Mouse (Mus musculus) liver, postnatal 0 days (tissue): ENCODE results near the gene Gm20883. TPM values are rescaled to one million over a fixed set of nuclear protein-coding genes. Genes with fewer than 3 reads are reported as not detected.
"Not testable (repeated sequence)": the region's sequence is repeated elsewhere in the genome, so short reads cannot be mapped to it uniquely, and the experiment has no call there.

Experiments
- ATAC-seq: fragments of 200-750 bp; cut with Nextera tagmentation; 2 replicates; pipeline ENCODE4 v1.8.0; 2017; ENCODE audit warnings: mild to moderate bottlenecking, moderate library complexity
- DNase-seq: peaks from one replicate; pipeline ENCODE4 v3.0.0-alpha.2; 2016
- H3K27ac ChIP-seq: fragments of 300-500 bp; sonication (generic); 2 replicates; pipeline ENCODE4 v1.5.1; 2014; ENCODE audit warnings: antibody characterized with exemption, moderate library complexity, mild to moderate bottlenecking, low read depth
- H3K27me3 ChIP-seq: fragments of 300-500 bp; sonication (generic); 2 replicates; pipeline ENCODE4 v1.6.1; 2014; ENCODE audit warnings: low read length, control low read depth, mixed read lengths; ENCODE audit not compliant: insufficient read depth
- H3K36me3 ChIP-seq: fragments of 300-500 bp; sonication (generic); replicated peaks from 2 replicates; pipeline ENCODE4 v1.6.1; 2014; ENCODE audit warnings: mild to moderate bottlenecking, control low read depth, low read length, moderate library complexity, mixed read lengths; ENCODE audit not compliant: insufficient read depth
- H3K4me1 ChIP-seq: fragments of 300-500 bp; sonication (generic); 2 replicates; pipeline ENCODE4 v1.6.1; 2014; ENCODE audit warnings: antibody characterized with exemption, mild to moderate bottlenecking, control low read depth; ENCODE audit not compliant: insufficient read depth
- H3K4me2 ChIP-seq: fragments of 300-500 bp; sonication (generic); 2 replicates; pipeline ENCODE4 v1.6.1; 2014; ENCODE audit warnings: low read depth, mild to moderate bottlenecking, low read length, moderate library complexity, mixed read lengths
- H3K4me3 ChIP-seq: fragments of 300-500 bp; sonication (generic); 2 replicates; pipeline ENCODE4 v1.5.1; 2014; ENCODE audit warnings: low read depth, low read length
- H3K9ac ChIP-seq: fragments of 300-500 bp; sonication (generic); replicated peaks from 2 replicates; pipeline ENCODE4 v1.6.1; 2014; ENCODE audit warnings: mild to moderate bottlenecking, moderate library complexity
- H3K9me3 ChIP-seq: fragments of 300-500 bp; sonication (generic); 2 replicates; pipeline ENCODE4 v1.6.1; 2016; ENCODE audit warnings: mild to moderate bottlenecking, control low read depth, low read length, mixed read lengths
- WGBS: fragments of 180-500 bp; shearing (Covaris S2); extraction: QIAGEN DNeasy Blood & Tissue Kit; methylation state at CpG from one replicate; pipeline ENCODE4 v1.1.7; 2014; ENCODE audit not compliant: insufficient replicate concordance; 5-methylcytosine and 5-hydroxymethylcytosine counted together
- polyA plus RNA-seq: library from polyadenylated mRNA; unstranded; fragments of >200 nt; fragmentation: Nextera tagmentation; extraction: Ambion mirVana; gene quantifications from 2 replicates; pipeline ENCODE4 v1.2.1, GENCODE M21; 2015

The Gm20883 gene
- polyA plus RNA-seq, result not detected in 2 replicates

GRCm38 (mm10) chrY:50607951-50608350 lies at the start of gene Gm20883:
Gene Gm20883, plus strand, starts transcription at chrY:50608251.
- not testable (repeated sequence) for H3K27me3 ChIP-seq, H3K4me3 ChIP-seq, H3K4me1 ChIP-seq, H3K36me3 ChIP-seq, H3K4me2 ChIP-seq, H3K9ac ChIP-seq, H3K27ac ChIP-seq, ATAC-seq, H3K9me3 ChIP-seq, DNase-seq
- WGBS, result no CpG with 5 or more reads among the region's 6 CpGs
